Mouse (Mus musculus): ENCODE results near the gene Tent4a.

Tent4a gene

DNA sequence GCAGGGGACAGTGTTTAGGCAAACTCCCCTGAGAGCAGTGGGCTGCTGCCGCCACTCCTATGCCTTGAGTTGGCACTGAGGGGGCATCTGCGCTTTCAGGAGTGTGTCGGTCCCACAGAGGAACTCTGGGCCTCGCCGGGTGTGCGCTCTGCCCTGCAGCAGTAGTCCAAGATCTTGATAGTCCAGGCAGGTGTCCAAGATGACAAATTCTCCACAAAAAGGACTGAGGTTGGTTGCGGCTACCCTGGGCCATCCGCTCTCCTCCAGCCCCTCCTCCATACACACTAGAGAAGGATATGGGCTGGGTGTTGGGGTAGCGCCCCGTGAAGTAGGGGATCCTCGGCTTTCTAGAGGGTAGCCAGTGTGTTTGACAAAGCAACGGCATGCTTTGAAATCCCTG is 9.2 kb upstream of the Tent4a start:
- DNase-seq: no peak

DNA sequence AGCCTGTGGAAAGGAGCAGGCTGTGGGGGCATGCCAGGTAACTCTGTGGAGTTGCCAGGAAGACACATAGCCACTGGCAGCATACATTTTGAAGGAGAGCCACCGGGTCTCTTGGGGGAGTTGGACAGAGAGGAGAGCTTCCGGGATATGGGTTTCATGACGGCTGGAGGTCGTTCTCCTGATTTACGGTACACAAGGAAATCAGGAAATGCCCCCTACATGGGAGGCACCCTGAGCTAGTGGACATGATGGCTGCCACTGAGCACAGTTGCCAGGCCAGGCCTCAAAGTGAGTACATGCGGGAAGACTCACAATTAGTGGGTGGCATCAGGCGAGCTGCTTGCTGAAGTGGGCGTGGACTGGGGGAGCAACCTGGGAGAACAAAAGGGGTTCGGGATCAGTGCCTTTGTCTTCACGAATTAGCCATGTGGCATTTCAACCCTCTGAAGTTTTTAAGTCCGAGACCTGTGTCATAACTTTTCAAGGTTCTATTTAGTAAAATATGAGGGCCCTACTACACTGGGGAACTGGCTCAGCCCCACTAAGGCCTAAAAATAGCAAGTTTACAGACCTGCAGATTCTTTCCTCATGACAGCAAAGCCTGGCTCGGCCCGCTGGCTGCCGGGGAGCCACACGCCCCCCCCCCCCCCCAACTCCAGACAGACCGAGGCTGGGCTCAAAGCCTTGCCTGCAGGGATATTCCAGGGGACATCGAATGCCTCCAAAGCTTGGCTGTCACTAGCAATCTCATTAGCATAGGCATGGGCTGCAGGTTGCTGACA is 8.3 kb upstream of the Tent4a start:
- DNase-seq: no peak

DNA sequence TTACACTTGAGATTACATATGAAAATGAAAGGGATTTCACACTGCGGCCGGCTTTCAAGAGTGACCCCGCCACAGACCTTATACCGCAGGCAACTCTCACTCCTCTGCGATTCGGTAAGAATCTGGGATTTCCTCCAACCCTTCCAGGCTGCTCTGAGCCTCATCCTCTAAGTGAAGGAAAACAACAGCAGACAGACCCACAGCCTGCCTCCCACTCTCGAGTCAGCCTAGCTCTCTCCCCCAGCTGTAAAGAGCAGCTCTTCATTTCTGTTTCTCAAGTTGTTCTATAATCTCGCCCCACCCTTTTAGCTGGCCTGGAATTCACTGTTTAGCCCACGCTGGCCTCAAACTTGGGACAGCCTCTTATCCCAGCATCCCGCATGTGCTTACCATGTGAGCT is 7.4 kb upstream of the Tent4a start:
- DNase-seq: peak; percentile 80

DNA sequence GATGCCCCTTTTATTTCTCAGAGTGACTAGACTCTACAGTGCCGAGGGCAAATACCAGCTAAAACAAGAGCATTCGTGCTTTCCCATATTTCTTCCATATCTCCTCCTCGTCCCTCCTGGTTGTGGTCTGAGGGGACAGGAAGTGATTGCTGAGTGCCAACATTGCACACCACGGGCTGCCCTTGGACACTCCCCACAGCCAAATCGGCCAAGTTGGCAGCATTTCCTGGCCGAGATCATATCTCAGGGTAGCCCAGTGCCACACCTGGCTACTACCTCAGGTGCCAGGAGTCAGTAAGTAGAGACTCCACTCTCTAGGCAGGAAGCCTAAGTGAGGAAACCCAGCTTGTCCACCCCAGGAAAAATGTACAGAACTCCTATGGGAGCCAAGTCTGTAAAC is 6.8 kb upstream of the Tent4a start:
- no peak for DNase-seq

DNA sequence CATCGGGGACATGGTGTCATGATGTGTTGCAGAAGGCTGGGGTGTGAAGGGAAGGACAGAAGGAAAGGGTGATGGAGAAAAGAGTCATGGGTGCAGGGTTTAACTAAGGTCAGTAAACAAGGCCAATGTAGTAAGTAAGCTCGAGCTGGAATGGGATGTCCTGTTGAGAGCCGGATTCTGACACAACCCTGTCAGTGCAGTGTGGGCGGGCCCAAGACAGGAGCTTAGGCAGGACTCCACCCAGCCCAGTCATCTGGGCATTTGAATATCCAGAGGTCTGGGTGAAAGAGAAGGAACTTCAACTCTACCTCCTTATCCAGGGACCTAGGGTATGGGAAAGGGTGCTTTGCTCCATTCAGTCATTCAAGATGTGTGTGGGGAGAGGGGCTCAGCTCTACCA is 3.9 kb upstream of the Tent4a start:
- no peak for DNase-seq

DNA sequence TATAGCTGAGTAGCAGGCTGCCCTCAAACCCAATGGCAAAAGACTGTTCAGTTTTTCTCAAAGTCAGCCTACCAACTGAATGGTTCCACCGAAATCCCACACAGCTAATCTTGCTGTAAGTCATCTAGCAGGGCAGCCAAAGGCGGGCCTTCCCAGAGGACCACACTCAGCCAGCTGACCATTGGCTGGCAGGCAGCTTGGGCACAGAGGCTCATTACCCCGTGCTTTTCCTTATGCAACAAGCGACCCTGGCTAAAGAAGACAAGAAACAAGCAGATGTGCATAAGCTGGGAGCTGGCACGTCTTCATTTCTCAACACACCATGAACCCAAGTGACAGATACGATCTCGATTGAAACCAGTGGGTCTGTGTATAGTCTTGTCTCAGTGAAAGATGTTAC is 2.9 kb upstream of the Tent4a start:
- no peak for DNase-seq

DNA sequence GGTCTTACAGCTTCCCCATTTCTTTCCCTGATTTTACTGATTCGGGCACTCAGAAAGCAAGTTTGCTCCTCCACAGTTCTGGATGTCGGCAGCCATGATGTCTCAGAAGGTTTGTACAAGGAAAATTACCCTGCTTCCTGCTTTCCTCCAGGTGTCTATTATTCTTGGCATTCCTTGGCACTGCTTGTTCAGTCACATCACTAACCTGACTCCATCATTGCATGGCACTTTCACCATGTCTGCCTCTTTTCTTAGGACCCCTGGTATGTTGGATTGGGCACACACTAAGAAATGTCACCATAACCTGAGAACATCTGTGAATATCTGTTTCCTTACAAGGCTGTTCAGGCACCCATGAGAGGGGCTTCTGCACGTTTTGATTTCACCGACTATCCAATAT is 1.6 kb upstream of the Tent4a start:
- DNase-seq: no peak

DNA sequence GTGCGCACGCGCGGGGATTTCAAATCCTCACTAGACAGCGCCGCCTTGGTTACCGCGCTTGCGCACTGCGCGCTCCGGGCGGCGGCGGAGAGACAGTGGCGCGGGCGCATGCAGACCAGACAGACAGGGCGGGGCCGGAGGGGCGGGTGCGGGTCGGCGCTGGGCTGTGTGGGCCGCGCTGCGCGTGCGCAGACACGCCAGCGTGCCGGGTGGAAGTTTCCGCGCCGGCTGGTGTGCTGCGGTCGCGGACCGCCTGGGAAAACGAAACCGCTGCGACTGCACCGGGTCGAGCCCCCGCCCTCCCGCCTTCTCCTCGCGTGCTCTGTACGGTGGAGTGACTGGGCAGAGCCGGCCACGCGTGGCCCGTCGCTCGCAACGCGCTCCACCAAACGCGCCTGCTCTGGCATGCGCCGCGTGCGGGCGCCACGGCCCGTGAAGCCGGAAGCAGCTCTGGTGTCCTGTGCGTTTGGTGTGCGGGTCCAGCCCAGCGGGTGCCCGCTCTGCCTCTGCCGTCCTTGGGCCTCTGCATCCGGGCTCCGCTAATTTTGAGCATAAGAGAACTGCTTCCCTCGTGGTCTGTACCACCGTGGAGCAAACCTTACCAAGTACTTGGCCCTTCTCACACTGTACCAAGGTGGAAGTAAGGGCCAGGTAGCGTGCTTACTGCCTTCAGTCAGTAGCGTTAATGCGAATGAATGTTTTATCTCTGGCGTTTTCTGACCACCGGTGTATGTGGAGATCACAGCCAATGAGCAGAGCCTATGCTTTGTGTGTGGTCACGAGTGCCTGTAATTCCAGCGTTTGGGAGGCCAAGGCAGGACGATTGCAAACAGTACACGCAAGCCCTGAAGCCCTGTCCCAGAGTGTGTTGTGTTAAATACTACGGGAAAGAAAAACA is 486 bp upstream of the Tent4a start:
- peak; percentile 97 for DNase-seq

DNA sequence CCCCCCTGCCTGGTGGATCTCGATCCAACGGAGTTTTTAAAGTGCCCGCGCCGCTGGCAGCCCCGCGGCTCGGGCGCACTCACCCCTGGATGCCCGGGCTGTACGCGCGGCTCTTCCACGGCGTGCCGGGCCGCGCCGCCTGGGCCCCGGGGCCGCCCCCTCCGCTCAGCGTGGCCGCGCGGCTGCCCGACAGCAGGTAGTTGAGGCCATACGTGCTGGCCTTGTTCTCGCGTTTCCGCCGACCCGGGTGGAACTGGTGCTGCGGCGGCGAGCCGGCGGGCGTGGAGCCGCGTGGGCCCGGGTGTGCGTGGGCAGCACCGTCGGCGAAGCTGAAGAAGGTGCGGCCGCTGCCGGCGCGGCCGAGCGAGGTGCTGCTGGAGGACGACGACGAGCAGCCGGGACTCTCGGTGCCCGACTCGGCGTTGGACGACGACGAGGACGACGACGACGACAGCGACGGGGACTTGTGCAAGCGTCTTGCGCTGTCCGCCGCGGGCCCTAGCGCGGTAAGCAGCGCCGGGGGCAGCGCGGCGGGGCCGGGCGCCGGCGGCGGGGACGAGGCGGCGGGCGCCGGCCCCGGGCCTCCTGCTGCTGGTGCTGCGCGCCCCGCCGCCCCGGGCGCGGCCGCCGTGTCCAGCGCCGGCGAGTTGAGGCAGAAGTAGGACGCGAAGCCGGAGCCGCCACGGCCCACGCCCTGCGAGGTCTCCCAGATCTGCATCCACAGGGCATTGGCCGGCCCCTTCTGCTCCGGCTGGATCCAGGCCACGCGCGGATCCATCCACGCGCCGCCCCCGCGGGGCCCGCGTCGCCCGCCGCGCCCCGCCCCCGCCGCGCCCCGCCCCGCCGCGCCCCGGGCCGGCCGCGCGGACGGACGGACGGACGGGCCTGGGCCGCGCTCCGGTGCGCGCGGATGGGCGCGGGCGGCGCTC is 748 bp downstream of the Tent4a start, which contains the start of gene Nsun2:
Nsun2 (plus strand) TSS at position 342 of the 929 bp plus-strand sequence.
- peak; percentile 57 for DNase-seq

DNA sequence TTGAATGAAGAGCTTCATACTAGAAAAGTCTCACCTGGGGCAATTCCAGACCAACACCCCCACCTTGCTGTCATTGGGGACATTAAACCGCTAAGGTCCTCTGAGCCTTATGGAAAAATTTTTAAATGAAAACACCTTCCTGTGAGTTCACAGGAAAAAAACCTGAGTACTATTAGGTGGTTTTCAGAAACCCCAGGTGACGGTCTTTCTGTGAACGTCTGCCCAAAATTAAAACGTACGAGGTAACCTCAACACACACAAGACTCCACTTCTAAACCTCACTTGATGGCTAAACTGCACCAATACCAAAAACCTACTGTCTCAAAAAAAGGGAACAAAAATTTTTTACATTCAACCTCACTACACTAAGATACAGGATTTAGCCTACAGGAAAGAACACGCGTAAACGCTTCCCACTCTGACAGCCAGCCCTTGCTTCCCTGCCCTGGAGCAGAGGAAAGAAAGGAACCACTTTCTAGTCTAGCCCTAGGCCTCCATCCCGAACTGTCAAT is 1.5 kb downstream of the Tent4a start:
- no peak for DNase-seq

DNA sequence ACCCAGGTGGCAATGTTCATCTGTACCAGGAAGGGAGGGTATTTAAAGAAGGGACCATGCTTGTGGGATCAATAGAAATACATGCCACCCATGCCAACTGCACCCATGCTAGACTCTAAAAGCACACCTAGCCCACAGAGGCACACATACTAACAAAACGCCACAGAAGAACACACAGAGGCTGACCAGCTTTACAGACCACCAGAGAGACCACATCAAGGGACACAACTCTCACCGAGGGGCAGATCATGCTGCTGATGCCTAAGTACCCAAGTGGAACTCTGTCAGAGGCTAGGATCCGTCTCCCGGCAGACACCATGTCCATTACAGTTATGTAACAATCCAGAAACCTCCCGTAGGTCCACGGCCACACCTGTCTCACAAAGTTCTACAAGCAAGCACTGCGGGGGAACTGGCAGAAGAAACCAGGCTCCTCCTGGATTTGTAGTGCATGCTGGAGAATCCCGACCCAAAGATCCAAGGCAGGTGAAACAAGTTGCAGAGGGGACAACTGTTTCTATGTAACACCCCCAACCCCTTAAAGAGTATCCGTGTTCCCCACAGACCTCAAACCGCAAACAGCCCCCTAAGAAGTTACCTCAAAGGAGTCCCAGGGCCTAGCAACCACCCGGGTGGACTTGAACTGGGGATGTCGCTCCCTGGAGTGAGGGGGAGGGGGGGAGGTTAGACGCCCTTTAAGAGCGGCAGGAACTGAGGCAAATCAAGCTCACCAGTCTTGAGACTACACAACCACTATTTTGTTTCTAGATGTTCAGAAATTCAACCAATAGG is 2.1 kb downstream of the Tent4a start:
- no peak for DNase-seq

DNA sequence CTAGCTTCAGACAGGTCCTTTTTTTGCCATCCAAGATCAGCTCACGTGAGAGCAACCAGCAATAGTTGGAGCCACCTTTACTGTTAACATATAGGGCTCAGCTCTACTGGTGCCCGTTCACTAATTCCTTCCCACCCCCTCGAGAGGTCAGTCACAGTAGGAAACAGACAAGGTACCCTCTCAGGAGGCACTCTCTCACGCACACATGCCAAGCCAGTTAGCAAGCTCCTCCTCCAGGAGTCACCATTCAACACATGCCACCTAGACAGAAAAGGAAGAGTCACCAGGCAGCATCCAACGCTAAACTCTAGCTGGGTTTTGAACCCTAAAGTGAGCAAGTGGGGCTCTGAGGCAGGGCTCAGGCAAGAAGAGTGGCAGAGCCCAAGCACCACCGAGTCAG is 3.0 kb downstream of the Tent4a start:
- no peak for DNase-seq

DNA sequence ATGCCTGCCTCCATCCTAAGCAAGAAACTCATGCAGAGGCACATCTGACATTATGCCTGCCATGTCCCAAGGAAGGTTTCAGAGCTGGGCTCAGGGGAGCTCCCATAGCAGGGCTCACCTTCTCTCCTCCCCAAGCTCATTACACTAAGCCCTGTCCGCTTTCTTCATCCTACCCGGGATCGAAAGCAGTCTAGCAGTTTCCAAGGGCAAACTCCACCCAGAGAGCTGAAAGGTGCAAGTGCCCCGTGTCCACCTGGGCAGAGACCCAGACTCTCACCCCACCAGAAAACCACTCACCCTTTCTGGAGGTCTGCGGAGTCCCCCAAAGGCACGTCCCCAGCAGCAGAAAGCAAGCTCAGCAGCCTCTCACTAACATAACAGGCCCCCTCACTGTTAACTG is 3.5 kb downstream of the Tent4a start:
- no peak for DNase-seq

DNA sequence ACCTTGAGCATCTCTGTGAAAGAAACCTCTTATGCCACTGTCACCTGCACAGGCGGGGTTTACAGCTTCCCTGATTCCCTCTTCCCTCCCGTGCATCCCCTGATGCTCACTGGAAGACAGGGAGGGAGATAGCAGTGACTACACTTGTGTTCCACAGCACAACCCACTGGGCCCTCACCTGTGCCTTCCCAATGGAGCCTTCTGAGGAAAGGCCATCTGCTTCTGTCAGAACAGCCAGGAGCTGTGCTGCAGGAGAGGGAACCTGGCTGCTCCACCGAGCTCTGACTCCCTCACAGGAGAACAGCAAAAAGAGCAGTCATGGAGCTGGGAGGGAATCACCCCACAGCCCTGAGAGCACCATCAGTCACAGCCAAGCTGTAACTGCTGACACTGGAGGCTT is 4.3 kb downstream of the Tent4a start:
- DNase-seq: no peak

DNA sequence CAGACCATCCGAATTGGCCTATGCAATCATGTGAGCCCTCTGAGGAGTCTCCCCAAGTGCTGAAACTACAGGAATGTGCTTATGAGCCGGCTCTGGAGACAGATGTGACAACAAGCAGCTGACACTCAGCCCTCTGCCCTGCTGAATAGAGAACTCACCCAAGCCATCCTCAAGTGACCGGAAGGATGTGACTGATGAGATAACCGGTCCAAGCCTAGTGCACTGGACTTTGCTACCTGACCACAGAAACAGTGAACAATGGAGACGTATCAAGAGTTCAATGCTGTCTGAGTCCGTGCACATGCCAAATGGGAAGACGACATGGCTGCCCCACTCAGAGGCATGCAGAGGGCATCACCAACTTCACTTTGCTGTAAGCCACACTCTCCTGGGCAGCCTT is 5.9 kb downstream of the Tent4a start:
- no peak for DNase-seq

DNA sequence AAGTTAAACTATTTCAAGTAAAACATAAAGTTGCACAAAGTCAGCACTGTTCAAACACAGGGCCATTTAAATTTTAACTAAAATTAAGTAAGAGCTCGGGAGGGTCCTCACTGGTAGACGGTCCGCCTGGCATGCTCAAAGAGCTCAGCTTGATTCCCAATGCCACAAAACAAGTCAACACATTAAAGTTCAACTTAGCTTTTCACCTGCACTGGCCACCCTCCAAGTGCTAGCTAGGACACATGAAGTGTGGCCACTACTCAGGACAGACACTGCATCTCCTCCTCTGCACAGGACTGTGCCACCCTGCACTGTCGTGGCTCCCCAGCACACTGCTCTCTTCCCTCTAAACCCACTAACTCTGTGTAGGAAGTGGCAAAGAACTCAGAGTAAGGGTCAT is 8.6 kb downstream of the Tent4a start:
- DNase-seq: no peak

DNA sequence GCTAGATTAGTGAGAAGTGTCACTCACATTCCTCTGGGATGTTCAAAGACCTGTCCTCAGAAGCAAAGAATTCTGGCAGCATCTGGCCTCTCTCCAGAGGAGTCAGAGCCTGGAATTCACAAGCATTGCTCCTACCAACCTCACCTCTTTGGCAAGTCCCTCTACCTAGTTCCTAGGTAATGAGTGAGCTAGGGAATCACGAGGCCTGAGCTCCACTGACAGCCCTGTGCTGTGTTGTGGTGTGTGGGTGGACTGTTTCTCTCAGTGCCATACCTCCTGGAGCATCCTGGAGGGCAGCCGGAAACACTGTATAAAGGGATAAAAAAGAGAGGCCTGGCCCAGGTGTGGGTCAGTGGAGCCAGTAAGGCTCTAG is 10.3 kb downstream of the Tent4a start:
- peak; percentile 54 for DNase-seq

DNA sequence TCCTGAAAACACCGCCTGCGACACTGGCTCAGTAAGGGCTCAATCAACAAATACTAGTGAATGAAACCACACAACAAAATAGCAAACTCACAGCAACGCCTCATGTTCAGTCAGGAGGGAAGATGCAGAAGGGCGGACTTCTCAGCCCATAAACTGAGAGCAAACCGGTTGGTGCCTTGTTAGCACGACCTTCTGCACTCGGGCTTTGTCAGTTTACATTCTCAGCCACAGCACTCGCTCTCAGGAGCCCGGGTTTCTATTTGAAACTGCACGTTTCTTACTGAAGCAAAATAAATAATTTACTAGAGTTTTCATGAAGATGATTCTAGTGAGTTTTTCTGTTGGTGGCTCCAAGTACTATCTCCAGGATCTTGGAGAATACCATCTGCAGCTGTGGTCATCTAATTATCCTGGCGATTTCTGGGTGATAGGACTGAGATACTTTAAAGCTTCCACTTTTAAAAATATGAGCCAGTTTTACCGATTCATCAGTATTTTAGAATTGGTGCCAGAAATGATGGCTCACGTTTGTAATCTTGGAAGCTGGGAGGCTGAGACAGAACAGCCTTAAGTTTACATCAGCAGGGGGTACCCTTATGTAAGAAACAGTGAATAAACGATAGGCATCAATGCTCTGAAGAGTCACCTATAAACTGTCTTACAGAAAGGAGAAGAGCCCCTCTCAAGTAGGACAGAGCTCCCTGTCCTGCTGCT is 10.8 kb downstream of the Tent4a start:
- DNase-seq: no peak

DNA sequence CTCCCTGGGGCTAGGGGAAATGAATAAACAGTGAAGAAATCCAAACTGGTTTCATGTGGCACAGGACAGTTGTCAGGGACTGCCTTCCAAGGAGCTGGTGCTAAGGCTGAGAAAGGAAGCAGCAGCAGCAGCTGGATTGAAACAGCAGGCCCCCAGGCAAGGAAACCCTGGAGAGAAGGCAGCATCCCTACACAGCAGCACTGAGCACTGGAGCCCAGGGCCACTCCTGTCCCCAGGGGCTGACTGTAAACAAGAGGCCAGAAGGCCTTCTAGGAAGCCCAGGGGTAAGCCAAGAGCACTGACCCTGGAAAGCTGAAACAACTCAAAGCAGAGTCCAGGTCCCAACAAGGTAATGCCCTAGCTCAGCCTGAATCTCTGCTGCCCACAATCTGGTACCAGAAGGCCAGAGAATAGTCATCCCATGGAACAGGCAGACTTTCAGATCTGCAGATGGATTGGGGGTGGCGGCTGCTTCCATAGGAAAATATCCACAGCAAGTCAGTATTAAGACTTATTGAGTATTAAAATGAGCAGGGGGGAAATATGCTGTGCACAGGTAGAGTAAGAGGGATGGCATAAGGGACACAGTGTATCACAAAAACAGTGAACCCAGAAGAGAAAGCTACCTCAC is 12.1 kb downstream of the Tent4a start:
- DNase-seq: no peak

DNA sequence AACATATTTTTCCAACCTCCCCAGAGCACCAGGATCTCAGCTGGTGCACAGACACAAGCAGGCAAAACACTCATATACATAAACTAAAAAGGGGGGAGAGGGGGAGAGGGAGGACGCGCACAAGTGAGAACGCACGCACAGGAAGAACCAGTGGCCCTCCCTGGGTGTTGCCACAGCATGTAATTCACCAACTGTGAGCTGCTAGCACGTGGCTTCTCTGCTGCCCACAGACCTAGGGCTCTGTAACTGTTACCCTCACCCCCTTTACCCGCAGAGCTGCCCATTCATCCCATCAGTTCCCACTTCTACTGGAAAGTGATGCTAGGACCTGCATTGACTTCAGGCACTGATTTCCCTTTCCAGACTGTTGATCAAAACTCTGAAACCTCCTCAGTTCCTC is 15.3 kb downstream of the Tent4a start:
- no peak for DNase-seq

DNA sequence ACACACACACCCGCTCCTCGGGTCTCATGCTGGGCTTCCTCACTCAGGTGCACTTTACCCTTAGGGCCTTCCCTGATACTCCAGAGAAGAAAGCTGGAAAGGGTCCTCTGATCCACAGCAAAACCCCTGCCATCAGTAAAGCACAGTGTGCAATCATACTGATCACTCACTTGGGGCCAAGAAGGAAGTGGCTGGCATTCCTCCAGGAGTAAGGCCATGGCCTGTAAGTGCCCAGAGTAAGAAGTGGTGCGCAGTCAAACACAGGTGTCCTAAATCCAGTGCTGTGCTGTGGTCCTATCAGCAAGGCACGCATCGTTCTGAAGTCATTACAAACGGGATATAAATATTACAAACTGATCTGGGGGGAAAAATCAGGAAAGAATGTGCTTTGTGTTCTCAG is 17.0 kb downstream of the Tent4a start:
- no peak for DNase-seq
